ENCODE assay signal across 28 mouse cellular contexts in genomic region chr4:64002168-64002567, GRCm38 (mm10). TPM values are rescaled to one million over a fixed set of nuclear protein-coding genes. Genes with fewer than 3 reads are reported as not detected.
A peak's percentile ranks its signal among the peaks of the same experiment; 100 is the strongest.
DNase-seq lines count a peak whose midpoint lies in the region; ATAC-seq lines count a peak whose summit lies in the region.
"Had no signal": no experiment of that assay in that cellular context is flagged by ENCODE, and none has a peak within 500 bp of the region (broad histone marks: within the 10 kb centered on the region; RNA-seq: fewer than 3 reads in every experiment).

No protein-coding gene starts in this region.

- no peaks in the 10 kb centered on the region for H3K27me3 ChIP-seq in embryonic facial prominence, embryonic 14.5 days (replicated peaks; ENCODE audit: control insufficient read depth, insufficient read depth, low read length)
- H3K27me3 ChIP-seq in embryonic facial prominence, embryonic 10.5 days (replicated peaks; ENCODE audit: low read depth, poor library complexity, severe bottlenecking): no peaks in the 10 kb centered on the region
- no peaks in the 10 kb centered on the region for H3K27me3 ChIP-seq in hindbrain, embryonic 16.5 days (replicated peaks; ENCODE audit: control insufficient read depth, insufficient read depth, low read length)
- no peaks in the 10 kb centered on the region for H3K27me3 ChIP-seq in hindbrain, embryonic 14.5 days (ENCODE audit: control insufficient read depth, insufficient read depth, low read length)
- H3K27me3 ChIP-seq: forebrain, embryonic 12.5 days; limb, embryonic 15.5 days; liver, embryonic 13.5 days; neural tube, embryonic 13.5 days had no signal

- 59% methylated on average over 2 of the region's 2 CpGs for WGBS in embryonic facial prominence, embryonic 14.5 days
- WGBS in embryonic facial prominence, embryonic 10.5 days: 50% methylated on average over 2 of the region's 2 CpGs
- WGBS in hindbrain, embryonic 16.5 days: 40% methylated on average over 2 of the region's 2 CpGs
- 37% methylated on average over 2 of the region's 2 CpGs for WGBS in hindbrain, embryonic 14.5 days

- H3K9me3 ChIP-seq in embryonic facial prominence, embryonic 14.5 days (ENCODE audit: control insufficient read depth, low read length): no peaks in the 10 kb centered on the region
- H3K9me3 ChIP-seq in embryonic facial prominence, embryonic 10.5 days: no peaks in the 10 kb centered on the region
- H3K9me3 ChIP-seq in hindbrain, embryonic 16.5 days (ENCODE audit: control insufficient read depth, low read length): no peaks in the 10 kb centered on the region
- no peaks in the 10 kb centered on the region for H3K9me3 ChIP-seq in hindbrain, embryonic 14.5 days (ENCODE audit: control insufficient read depth, low read length)
- H3K9me3 ChIP-seq: forebrain, embryonic 12.5 days; heart, embryonic 12.5 days; limb, embryonic 15.5 days; liver, embryonic 13.5 days; neural tube, embryonic 13.5 days had no signal

- H3K4me2 ChIP-seq in embryonic facial prominence, embryonic 14.5 days (ENCODE audit: low read depth, low read length): no peak overlapping the region
- no peak overlapping the region for H3K4me2 ChIP-seq in hindbrain, embryonic 16.5 days (ENCODE audit: low read length)
- H3K4me2 ChIP-seq in hindbrain, embryonic 14.5 days (replicated peaks): no peak overlapping the region
- H3K4me2 ChIP-seq: forebrain, embryonic 12.5 days; heart, embryonic 12.5 days; limb, embryonic 15.5 days; liver, embryonic 13.5 days; neural tube, embryonic 13.5 days had no signal

- no peak overlapping the region for H3K9ac ChIP-seq in embryonic facial prominence, embryonic 14.5 days (ENCODE audit: low read depth, low read length)
- no peak overlapping the region for H3K9ac ChIP-seq in hindbrain, embryonic 16.5 days (ENCODE audit: low read depth, low read length)
- no peak overlapping the region for H3K9ac ChIP-seq in hindbrain, embryonic 14.5 days
- H3K9ac ChIP-seq: forebrain, embryonic 12.5 days; heart, embryonic 12.5 days; limb, embryonic 15.5 days; liver, embryonic 13.5 days; neural tube, embryonic 13.5 days had no signal

- peak; percentile 54 for DNase-seq in embryonic facial prominence, embryonic 14.5 days (ENCODE audit: low spot score)
- no peak for DNase-seq in embryonic facial prominence, embryonic 10.5 days (ENCODE audit: low spot score)
- no peak for DNase-seq in hindbrain, embryonic 14.5 days (ENCODE audit: low spot score)
- peak; percentile 63 for DNase-seq in retina, postnatal 1 day
- DNase-seq in retina, embryonic 14.5 days (ENCODE audit: low spot score): no peak
- peak; percentile 53 for DNase-seq in telencephalon, adult 2 months (ENCODE audit: low read depth, low spot score)
- DNase-seq: adrenal gland, postnatal 36 days; cerebellum, adult 2 months; cerebellum, postnatal 25 days; heart, adult 2 months; heart, postnatal 4 days; kidney, adult 9 months; kidney, postnatal 10 days; liver, embryonic 13.5 days; lung, adult 18-20 months; lung, postnatal 10 days; right cerebral cortex, postnatal 14 days had no signal

- H3K27ac ChIP-seq in embryonic facial prominence, embryonic 14.5 days (replicated peaks; ENCODE audit: low read depth, low read length): no peak overlapping the region
- H3K27ac ChIP-seq in embryonic facial prominence, embryonic 10.5 days (replicated peaks): no peak overlapping the region
- no peak overlapping the region for H3K27ac ChIP-seq in hindbrain, embryonic 16.5 days (ENCODE audit: low read depth, low read length)
- no peak overlapping the region for H3K27ac ChIP-seq in hindbrain, embryonic 14.5 days
- H3K27ac ChIP-seq: forebrain, embryonic 12.5 days; heart, adult 2 months; left cerebral cortex, adult 2 months; liver, embryonic 13.5 days; neural tube, embryonic 13.5 days had no signal

- H3K36me3 ChIP-seq in embryonic facial prominence, embryonic 14.5 days (ENCODE audit: control insufficient read depth, insufficient read depth, low read length): peaks cover 26% of the 10 kb centered on the region
- no peaks in the 10 kb centered on the region for H3K36me3 ChIP-seq in embryonic facial prominence, embryonic 10.5 days (replicated peaks)
- 0 out of 2 replicates have a peak, but pooled peaks cover 2% of the 10 kb centered on the region for H3K36me3 ChIP-seq in hindbrain, embryonic 16.5 days (ENCODE audit: control insufficient read depth, insufficient read depth, low read length)
- H3K36me3 ChIP-seq in hindbrain, embryonic 14.5 days (replicated peaks; ENCODE audit: control insufficient read depth, insufficient read depth): no peaks in the 10 kb centered on the region
- H3K36me3 ChIP-seq: forebrain, embryonic 12.5 days; heart, embryonic 12.5 days; liver, embryonic 13.5 days; neural tube, embryonic 13.5 days had no signal

- H3K4me3 ChIP-seq in embryonic facial prominence, embryonic 14.5 days (ENCODE audit: low read depth, low read length): no peak overlapping the region
- no peak overlapping the region for H3K4me3 ChIP-seq in embryonic facial prominence, embryonic 10.5 days
- H3K4me3 ChIP-seq in hindbrain, embryonic 16.5 days (ENCODE audit: low read length): no peak overlapping the region
- no peak overlapping the region for H3K4me3 ChIP-seq in hindbrain, embryonic 14.5 days (replicated peaks; ENCODE audit: low read length)
- H3K4me3 ChIP-seq: erythroblast, embryonic 14.5 days; forebrain, embryonic 12.5 days; heart, adult 2 months; heart, embryonic 12.5 days; left cerebral cortex, adult 2 months; limb, embryonic 15.5 days; liver, embryonic 13.5 days; neural tube, embryonic 13.5 days had no signal

- ATAC-seq in embryonic facial prominence, embryonic 14.5 days (ENCODE audit: low read depth): peak; percentile 77; the same call in 1 of the 2 replicates
- peak; percentile 35; the same call in 1 of the 2 replicates for ATAC-seq in hindbrain, embryonic 16.5 days
- no peak for ATAC-seq in hindbrain, embryonic 14.5 days (ENCODE audit: low FRiP score)
- no peak for ATAC-seq in erythroblast, adult 5-6 weeks (replicated peaks; ENCODE audit: low FRiP score, poor library complexity, severe bottlenecking)
- ATAC-seq: intestine, postnatal 0 days; midbrain, embryonic 16.5 days had no signal

- H3K4me1 ChIP-seq in embryonic facial prominence, embryonic 14.5 days (ENCODE audit: control insufficient read depth, insufficient read depth, low read length): peaks cover 9% of the 10 kb centered on the region
- peaks cover 26% of the 10 kb centered on the region for H3K4me1 ChIP-seq in embryonic facial prominence, embryonic 10.5 days
- no peaks in the 10 kb centered on the region for H3K4me1 ChIP-seq in hindbrain, embryonic 16.5 days (ENCODE audit: control insufficient read depth, insufficient read depth, low read depth, low read length)
- no peaks in the 10 kb centered on the region for H3K4me1 ChIP-seq in hindbrain, embryonic 14.5 days (replicated peaks; ENCODE audit: control insufficient read depth, insufficient read depth, low read length)
- H3K4me1 ChIP-seq: heart, embryonic 12.5 days; limb, embryonic 15.5 days; liver, embryonic 13.5 days had no signal

RNA-seq across cellular contexts. Expression of gene Tnc, which starts 44.6 kb away (rescaled TPM):
- 95.7 and 97.5 TPM in 2 replicates for polyA plus RNA-seq in embryonic facial prominence, embryonic 14.5 days (2014; fragmentation: Nextera tagmentation; extraction: Ambion mirVana)
- polyA plus RNA-seq in embryonic facial prominence, embryonic 10.5 days (2016; fragmentation: Nextera tagmentation; extraction: Ambion mirVana): 2.9 and 7.1 TPM in 2 replicates
- polyA plus RNA-seq in hindbrain, embryonic 16.5 days (2015; fragmentation: Nextera tagmentation; extraction: Ambion mirVana): 53.3 and 76.9 TPM in 2 replicates
- polyA plus RNA-seq in hindbrain, embryonic 14.5 days (2014; fragmentation: Nextera tagmentation; extraction: Ambion mirVana): 73.3 and 84.1 TPM in 2 replicates
- 0.21 and 2.1 TPM in 2 replicates for total RNA-seq in erythroblast, adult 5-6 weeks (2015; ENCODE audit: low replicate concordance)
- 0.42 and 1.0 TPM in 2 replicates for total RNA-seq in erythroblast, adult 5-6 weeks (2017; ENCODE audit: low replicate concordance)
- total RNA-seq: MEL had no signal
- polyA plus RNA-seq: erythroblast, embryonic 14.5 days had no signal

Comparison
In these comparisons a context has a peak if more than half of its experiments do, and no peak if none do; other contexts are left out.
1. ATAC-seq: peak in embryonic facial prominence, embryonic 14.5 days (single experiment) and hindbrain, embryonic 16.5 days (single experiment); none in hindbrain, embryonic 14.5 days (single experiment) and erythroblast, adult 5-6 weeks (single experiment).
2. DNase-seq: peak in embryonic facial prominence, embryonic 14.5 days (single experiment), retina, postnatal 1 day (single experiment) and telencephalon, adult 2 months (single experiment); none in embryonic facial prominence, embryonic 10.5 days (single experiment), hindbrain, embryonic 14.5 days (single experiment) and retina, embryonic 14.5 days (single experiment).